Mouse (Mus musculus): Measurements from ENCODE around the gene Zfp839. TPM values are rescaled to one million over a fixed set of nuclear protein-coding genes. Genes with fewer than 3 reads are reported as not detected.
A peak's percentile ranks its signal among the peaks of the same experiment; 100 is the strongest.

The Zfp839 gene
- polyA plus RNA-seq (2015; fragmentation: Nextera tagmentation; extraction: Ambion mirVana), result 4.7 and 6.2 TPM in 2 replicates

- Histone ChIP-seq H3K36me3 (0 out of 2 replicates have a peak, but pooled peaks cover 3% of the 10 kb centered on the region), H3K27me3 (no peaks in the 10 kb centered on the region), H3K27ac (peak within 1 kb of the TSS; percentile 75), H3K4me2 (peak within 1 kb of the TSS; percentile 77), H3K9me3 (no peaks in the 10 kb centered on the region), H3K4me1 (peaks cover 22% of the 10 kb centered on the region), H3K4me3 (peak within 1 kb of the TSS; percentile 89), H3K9ac (peak within 1 kb of the TSS; percentile 77)
- peak; percentile 76 for ATAC-seq (ENCODE audit: borderline replicate concordance, extremely low read depth, low FRiP score, low TSS enrichment)
- WGBS, result under 1% methylated on average over 89 of the region's 89 CpGs
These were observed at the start of gene Zfp839 for GRCm38 (mm10) chr12:110850010-110850928. Zfp839 (plus strand) TSS chr12:110850253.

GRCm38 (mm10) chr12:110801876-110802464, 48.1 kb upstream of the Zfp839 start:
- H3K27me3 ChIP-seq, result no peaks in the 10 kb centered on the region
- no peak overlapping the region for H3K4me2 ChIP-seq
- no peak overlapping the region for H3K27ac ChIP-seq
- H3K4me1 ChIP-seq, result peaks cover 8% of the 10 kb centered on the region
- 0 out of 2 replicates have a peak, but pooled peaks cover 5% of the 10 kb centered on the region for H3K36me3 ChIP-seq
- no peaks in the 10 kb centered on the region for H3K9me3 ChIP-seq
- ATAC-seq (ENCODE audit: borderline replicate concordance, extremely low read depth, low FRiP score, low TSS enrichment), result 0 out of 2 replicates have a peak, but pooled peaks have one; percentile 12
- no peak overlapping the region for H3K4me3 ChIP-seq
- 71% methylated on average over 10 of the region's 10 CpGs for WGBS
- no peak overlapping the region for H3K9ac ChIP-seq

GRCm38 (mm10) chr12:110802674-110803297, 47.3 kb upstream of the Zfp839 start:
- no peak overlapping the region for H3K4me3 ChIP-seq
- peaks cover 8% of the 10 kb centered on the region for H3K4me1 ChIP-seq
- H3K27ac ChIP-seq, result no peak overlapping the region
- 0 out of 2 replicates have a peak, but pooled peaks cover 5% of the 10 kb centered on the region for H3K36me3 ChIP-seq
- no peaks in the 10 kb centered on the region for H3K9me3 ChIP-seq
- H3K9ac ChIP-seq, result no peak overlapping the region
- H3K4me2 ChIP-seq, result no peak overlapping the region
- no peak for ATAC-seq (ENCODE audit: borderline replicate concordance, extremely low read depth, low FRiP score, low TSS enrichment)
- 76% methylated on average over 5 of the region's 5 CpGs for WGBS
- no peaks in the 10 kb centered on the region for H3K27me3 ChIP-seq

GRCm38 (mm10) chr12:110804261-110804660, 45.8 kb upstream of the Zfp839 start:
- Histone ChIP-seq H3K9me3 (no peaks in the 10 kb centered on the region), H3K4me2 (no peak overlapping the region), H3K4me3 (no peak overlapping the region), H3K36me3 (0 out of 2 replicates have a peak, but pooled peaks cover 5% of the 10 kb centered on the region), H3K27me3 (no peaks in the 10 kb centered on the region), H3K4me1 (peaks cover 8% of the 10 kb centered on the region), H3K9ac (no peak overlapping the region), H3K27ac (no peak overlapping the region)
- 0 out of 2 replicates have a peak, but pooled peaks have one; percentile 24 for ATAC-seq (ENCODE audit: borderline replicate concordance, extremely low read depth, low FRiP score, low TSS enrichment)
- WGBS, result 28% methylated on average over 10 of the region's 10 CpGs

GRCm38 (mm10) chr12:110806301-110806970, 43.6 kb upstream of the Zfp839 start:
- Histone ChIP-seq H3K27me3 (no peaks in the 10 kb centered on the region), H3K27ac (no peak overlapping the region), H3K4me3 (no peak overlapping the region), H3K9ac (no peak overlapping the region), H3K9me3 (no peaks in the 10 kb centered on the region), H3K4me1 (peaks cover 11% of the 10 kb centered on the region), H3K36me3 (0 out of 2 replicates have a peak, but pooled peaks cover 5% of the 10 kb centered on the region), H3K4me2 (no peak overlapping the region)
- 70% methylated on average over 3 of the region's 3 CpGs for WGBS
- ATAC-seq (ENCODE audit: borderline replicate concordance, extremely low read depth, low FRiP score, low TSS enrichment), result no peak

GRCm38 (mm10) chr12:110808430-110808829, 41.6 kb upstream of the Zfp839 start:
- Histone ChIP-seq H3K4me2 (no peak overlapping the region), H3K4me1 (peaks cover 7% of the 10 kb centered on the region; the same call in 1 of the 2 replicates), H3K36me3 (0 out of 2 replicates have a peak, but pooled peaks cover 5% of the 10 kb centered on the region), H3K9ac (no peak overlapping the region), H3K27me3 (no peaks in the 10 kb centered on the region), H3K27ac (peak overlapping the region; percentile 70), H3K9me3 (no peaks in the 10 kb centered on the region), H3K4me3 (no peak overlapping the region)
- WGBS, result 78% methylated on average over 10 of the region's 10 CpGs
- ATAC-seq (ENCODE audit: borderline replicate concordance, extremely low read depth, low FRiP score, low TSS enrichment), result no peak

- peak overlapping the region; percentile 70 for H3K27ac ChIP-seq
- no peak overlapping the region for H3K4me2 ChIP-seq
- peaks cover 7% of the 10 kb centered on the region; the same call in 1 of the 2 replicates for H3K4me1 ChIP-seq
- H3K27me3 ChIP-seq, result no peaks in the 10 kb centered on the region
- H3K9ac ChIP-seq, result no peak overlapping the region
- ATAC-seq (ENCODE audit: borderline replicate concordance, extremely low read depth, low FRiP score, low TSS enrichment), result no peak
- H3K36me3 ChIP-seq, result 0 out of 2 replicates have a peak, but pooled peaks cover 5% of the 10 kb centered on the region
- WGBS, result 77% methylated on average over 5 of the region's 5 CpGs
- H3K9me3 ChIP-seq, result no peaks in the 10 kb centered on the region
- no peak overlapping the region for H3K4me3 ChIP-seq
These were observed 41.2 kb upstream of the Zfp839 start for GRCm38 (mm10) chr12:110808848-110809247.

- H3K27ac ChIP-seq, result no peak overlapping the region
- H3K4me3 ChIP-seq, result no peak overlapping the region
- 0 out of 2 replicates have a peak, but pooled peaks cover 2% of the 10 kb centered on the region for H3K4me1 ChIP-seq
- no peak for ATAC-seq (ENCODE audit: borderline replicate concordance, extremely low read depth, low FRiP score, low TSS enrichment)
- H3K9me3 ChIP-seq, result no peaks in the 10 kb centered on the region
- H3K4me2 ChIP-seq, result no peak overlapping the region
- no peaks in the 10 kb centered on the region for H3K27me3 ChIP-seq
- no peak overlapping the region for H3K9ac ChIP-seq
- H3K36me3 ChIP-seq, result no peaks in the 10 kb centered on the region
- WGBS, result 83% methylated on average over 9 of the region's 9 CpGs
These were observed 36.9 kb upstream of the Zfp839 start for GRCm38 (mm10) chr12:110813132-110813531.

GRCm38 (mm10) chr12:110813624-110814023, 36.4 kb upstream of the Zfp839 start:
- H3K27me3 ChIP-seq, result no peaks in the 10 kb centered on the region
- ATAC-seq (ENCODE audit: borderline replicate concordance, extremely low read depth, low FRiP score, low TSS enrichment), result no peak
- H3K36me3 ChIP-seq, result no peaks in the 10 kb centered on the region
- WGBS, result 92% methylated on average over 6 of the region's 6 CpGs
- 0 out of 2 replicates have a peak, but pooled peaks cover 2% of the 10 kb centered on the region for H3K4me1 ChIP-seq
- H3K4me2 ChIP-seq, result no peak overlapping the region
- H3K4me3 ChIP-seq, result no peak overlapping the region
- H3K9me3 ChIP-seq, result no peaks in the 10 kb centered on the region
- H3K9ac ChIP-seq, result no peak overlapping the region
- H3K27ac ChIP-seq, result no peak overlapping the region

- Histone ChIP-seq H3K4me1 (0 out of 2 replicates have a peak, but pooled peaks cover under 1% of the 10 kb centered on the region), H3K4me2 (no peak overlapping the region), H3K27me3 (no peaks in the 10 kb centered on the region), H3K36me3 (no peaks in the 10 kb centered on the region), H3K9me3 (no peaks in the 10 kb centered on the region), H3K27ac (no peak overlapping the region), H3K4me3 (no peak overlapping the region), H3K9ac (no peak overlapping the region)
- ATAC-seq (ENCODE audit: borderline replicate concordance, extremely low read depth, low FRiP score, low TSS enrichment), result no peak
- 54% methylated on average over 17 of the region's 17 CpGs for WGBS
These were observed 35.1 kb upstream of the Zfp839 start for GRCm38 (mm10) chr12:110814924-110815323.

GRCm38 (mm10) chr12:110816833-110817232, 33.2 kb upstream of the Zfp839 start:
- H3K4me2 ChIP-seq, result no peak overlapping the region
- H3K9me3 ChIP-seq, result no peaks in the 10 kb centered on the region
- 67% methylated on average over 2 of the region's 2 CpGs for WGBS
- no peaks in the 10 kb centered on the region for H3K36me3 ChIP-seq
- ATAC-seq (ENCODE audit: borderline replicate concordance, extremely low read depth, low FRiP score, low TSS enrichment), result no peak
- no peaks in the 10 kb centered on the region for H3K27me3 ChIP-seq
- no peaks in the 10 kb centered on the region for H3K4me1 ChIP-seq
- H3K27ac ChIP-seq, result no peak overlapping the region
- H3K9ac ChIP-seq, result no peak overlapping the region
- no peak overlapping the region for H3K4me3 ChIP-seq
